Mouse (Mus musculus): ENCODE results near the gene Trip11.
A peak's percentile ranks its signal among the peaks of the same experiment; 100 is the strongest.

Gene Trip11

DNA sequence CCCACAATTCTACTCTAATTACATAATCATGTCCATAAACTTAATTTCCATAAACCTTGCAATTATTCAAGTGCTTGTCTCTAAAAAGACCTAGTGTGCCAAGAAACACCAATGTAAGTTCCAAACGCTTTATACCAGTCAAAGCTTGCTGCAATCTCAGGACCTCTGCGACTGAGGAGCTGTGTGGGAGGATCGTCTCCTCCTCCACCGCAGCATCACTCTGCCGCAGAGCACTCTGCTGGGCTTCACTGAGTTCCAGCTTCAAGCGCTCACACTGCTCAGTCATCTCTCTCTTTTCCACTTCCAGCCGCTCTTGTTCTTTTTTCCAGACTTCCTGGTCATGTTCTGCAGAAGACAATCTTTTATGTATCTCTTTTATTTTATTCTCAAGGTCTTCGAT lies 19.8 kb downstream of the Trip11 start:
- DNase-seq (ENCODE audit: low read depth), result no peak

DNA sequence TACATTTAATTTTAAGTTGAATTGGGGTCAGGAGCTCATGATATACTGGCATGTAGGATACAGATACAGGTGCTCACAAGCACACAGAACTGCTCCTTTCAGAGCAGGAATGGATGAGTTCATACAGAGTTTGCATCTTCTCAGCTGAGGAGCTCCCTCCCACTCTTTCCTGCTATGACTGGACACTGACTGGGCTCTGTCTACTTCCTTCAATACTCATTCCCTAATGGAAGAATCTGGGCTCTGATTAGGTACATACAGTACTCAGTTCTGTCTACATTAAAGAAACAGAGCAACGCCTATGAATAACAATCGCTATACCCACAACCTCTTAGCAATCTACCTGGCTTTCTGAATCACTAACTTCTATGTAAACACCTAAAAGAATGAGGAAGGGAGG lies 20.2 kb downstream of the Trip11 start:
- DNase-seq (ENCODE audit: low read depth), result no peak

DNA sequence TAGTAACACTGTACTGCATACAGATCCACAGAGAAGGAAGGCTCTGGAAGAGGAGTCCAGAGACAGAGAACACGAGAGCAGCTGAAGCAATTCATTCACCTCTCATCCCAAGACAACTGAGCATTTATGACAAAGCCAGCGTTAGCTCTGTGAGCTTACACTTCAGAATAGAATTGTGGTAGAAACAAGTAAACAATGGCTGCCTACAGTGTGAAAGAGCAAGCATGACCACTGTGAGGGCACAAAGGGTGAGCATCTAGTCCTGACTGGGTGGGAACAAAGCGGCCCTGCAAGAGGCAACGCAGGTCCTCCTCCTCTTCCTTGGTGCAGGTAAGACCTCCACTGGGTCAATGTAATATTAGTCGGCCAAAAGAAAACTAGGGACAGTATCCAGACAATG lies 22.0 kb downstream of the Trip11 start:
- DNase-seq (ENCODE audit: low read depth), result no peak

DNA sequence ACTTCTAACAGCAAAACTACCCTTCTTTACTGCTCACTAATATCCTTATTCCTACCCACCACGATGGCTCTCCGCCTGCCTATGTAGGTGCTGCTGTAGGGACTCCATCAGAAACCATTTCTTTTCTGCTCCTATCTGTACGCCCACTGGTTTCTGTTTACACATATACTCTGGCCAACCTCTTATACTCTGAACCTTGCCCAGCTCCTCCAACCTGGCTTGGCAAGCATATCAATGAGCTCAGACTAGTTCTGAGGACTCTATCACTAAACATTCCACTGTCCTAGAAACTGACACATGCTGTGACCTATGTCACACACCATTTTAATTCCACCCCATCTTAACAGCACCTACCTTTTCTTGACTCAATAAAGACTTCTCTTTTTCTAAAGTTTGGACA lies 23.7 kb downstream of the Trip11 start:
- no peak for DNase-seq (ENCODE audit: low read depth)

DNA sequence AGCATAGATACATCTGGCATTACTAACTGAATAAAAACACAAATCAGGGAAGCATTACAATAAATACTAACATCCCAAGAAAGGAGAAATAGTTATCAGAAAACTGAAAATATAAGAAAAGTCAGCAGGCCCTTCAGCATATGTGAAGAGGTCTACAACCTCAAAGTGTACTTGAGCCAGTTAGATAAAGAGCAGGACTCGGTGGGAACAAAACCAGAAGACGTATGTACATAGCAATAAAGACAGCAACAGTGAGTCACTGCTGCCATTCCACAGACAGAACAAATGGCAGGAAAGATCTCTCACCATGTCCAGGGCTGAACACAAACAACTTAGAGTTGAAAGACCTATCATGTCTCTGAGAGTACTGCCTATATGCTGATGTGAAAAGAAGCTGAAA lies 24.8 kb downstream of the Trip11 start:
- no peak for DNase-seq (ENCODE audit: low read depth)

GRCm38 (mm10) chr12:101884926-101885325 lies 28.1 kb downstream of the Trip11 start:
- DNase-seq (ENCODE audit: low read depth), result no peak

DNA sequence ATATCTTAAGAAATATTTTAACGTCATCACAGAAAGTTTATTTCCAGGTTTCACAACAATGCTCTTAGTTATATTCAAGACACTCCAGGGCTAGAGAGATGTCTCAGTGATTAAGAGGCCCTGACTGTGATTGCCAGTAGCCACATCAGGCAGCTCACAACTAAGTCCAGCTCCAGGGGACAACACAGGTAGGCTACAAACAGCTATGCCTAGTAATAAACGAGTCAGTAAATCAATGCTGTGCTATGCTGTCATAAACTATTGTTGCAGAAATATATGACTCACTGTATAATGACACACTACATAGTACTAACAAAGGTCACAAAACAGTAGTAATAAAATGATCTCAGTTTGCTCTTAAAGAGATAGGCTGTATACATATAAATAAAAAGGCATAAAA lies 36.7 kb downstream of the Trip11 start:
- DNase-seq (ENCODE audit: low read depth), result no peak

DNA sequence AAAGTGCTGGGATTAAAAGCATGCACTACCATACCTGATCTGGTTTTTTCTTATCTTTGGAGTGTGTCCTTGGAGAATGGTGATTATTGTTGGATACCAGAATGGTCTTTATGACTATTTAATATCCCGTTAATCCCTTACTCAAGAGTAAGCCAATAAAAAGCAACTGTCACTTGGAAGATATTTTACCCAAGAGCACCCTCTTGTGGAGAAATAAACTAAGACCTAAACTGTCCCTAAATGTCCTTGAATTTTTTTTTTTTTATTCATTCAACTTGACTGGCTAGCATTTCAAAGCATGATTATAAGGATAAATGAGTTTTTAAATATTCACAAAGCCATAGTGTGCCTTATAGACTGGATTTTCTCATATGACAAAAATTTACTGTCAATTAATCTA lies 38.0 kb downstream of the Trip11 start:
- peak; percentile 28 for DNase-seq (ENCODE audit: low read depth)

DNA sequence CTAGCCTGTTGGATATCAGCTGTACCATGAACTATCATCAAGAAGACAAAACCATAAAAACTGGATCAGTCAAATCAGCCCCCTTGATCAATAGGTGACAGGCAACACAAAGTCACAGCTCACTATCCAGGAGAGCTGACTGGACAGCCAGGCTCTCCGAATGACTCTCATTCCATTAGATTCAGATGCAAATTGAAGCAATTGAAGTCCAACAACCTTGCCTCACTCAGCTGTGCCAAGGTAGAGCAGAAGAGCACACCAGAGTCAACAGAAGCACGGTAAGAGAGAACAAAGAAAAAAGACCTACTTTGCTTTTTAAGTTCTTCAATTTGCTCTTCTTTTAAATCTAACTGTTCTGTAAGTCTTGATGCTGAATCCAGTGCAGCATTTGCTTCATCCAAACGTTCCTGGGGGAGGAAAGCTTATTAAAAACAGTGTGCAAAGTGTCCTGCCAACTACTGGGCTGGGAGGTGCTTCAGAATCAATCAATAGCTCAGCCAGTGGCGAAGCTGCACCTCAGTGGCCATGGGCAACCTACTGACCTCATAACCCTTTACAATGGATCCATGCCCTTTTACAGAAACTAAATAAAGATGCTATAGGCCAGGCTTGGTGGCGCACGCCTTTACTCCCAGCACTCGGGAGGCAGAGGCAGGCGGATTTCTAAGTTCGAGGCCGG lies 50.6 kb downstream of the Trip11 start:
- DNase-seq (ENCODE audit: low read depth), result no peak

DNA sequence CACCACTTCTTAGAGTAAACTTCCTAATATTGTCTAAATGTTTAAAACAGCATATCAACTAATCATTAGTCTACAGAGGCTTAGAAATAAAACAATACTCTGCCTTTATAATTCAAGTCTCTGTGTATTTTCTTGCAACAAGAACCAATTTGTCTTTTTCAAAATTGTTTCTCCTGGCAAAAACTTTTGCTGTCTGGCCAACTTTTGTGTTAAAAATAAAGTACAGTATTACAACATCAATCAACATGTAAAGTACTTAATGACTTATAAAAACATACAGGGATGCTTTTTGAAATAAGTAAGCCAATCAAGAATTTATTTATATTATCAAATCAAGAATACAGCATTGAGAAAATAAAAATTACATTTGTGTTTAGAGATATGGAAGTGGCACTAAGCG lies 52.8 kb downstream of the Trip11 start:
- no peak for DNase-seq (ENCODE audit: low read depth)

- DNase-seq (ENCODE audit: low read depth), result no peak
These were observed 55.1 kb downstream of the Trip11 start for GRCm38 (mm10) chr12:101858011-101858410.

DNA sequence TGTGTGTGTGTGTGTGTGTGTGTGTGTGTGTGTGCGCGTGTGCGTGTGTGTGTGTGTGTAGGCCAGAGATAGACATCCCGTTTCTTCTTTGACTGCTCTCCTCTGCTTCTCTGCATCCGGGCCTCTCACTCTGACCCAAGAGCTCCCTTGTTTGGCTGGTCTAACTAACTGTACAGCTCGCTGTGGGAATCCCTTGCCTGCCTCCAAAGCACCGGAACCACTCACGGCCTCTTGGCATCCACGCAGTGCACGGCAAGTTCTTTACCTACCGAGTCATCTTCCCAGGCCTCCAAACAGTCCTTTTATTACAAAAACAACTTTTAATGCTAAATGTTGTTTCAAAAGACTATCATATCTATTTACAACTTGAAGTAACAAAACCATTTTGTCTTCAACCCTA lies 58.7 kb downstream of the Trip11 start:
- DNase-seq (ENCODE audit: low read depth), result no peak

- DNase-seq (ENCODE audit: low read depth), result no peak
These were observed 61.1 kb downstream of the Trip11 start for GRCm38 (mm10) chr12:101851846-101852564.

GRCm38 (mm10) chr12:101851314-101851713 lies 61.8 kb downstream of the Trip11 start:
- DNase-seq (ENCODE audit: low read depth), result no peak

DNA sequence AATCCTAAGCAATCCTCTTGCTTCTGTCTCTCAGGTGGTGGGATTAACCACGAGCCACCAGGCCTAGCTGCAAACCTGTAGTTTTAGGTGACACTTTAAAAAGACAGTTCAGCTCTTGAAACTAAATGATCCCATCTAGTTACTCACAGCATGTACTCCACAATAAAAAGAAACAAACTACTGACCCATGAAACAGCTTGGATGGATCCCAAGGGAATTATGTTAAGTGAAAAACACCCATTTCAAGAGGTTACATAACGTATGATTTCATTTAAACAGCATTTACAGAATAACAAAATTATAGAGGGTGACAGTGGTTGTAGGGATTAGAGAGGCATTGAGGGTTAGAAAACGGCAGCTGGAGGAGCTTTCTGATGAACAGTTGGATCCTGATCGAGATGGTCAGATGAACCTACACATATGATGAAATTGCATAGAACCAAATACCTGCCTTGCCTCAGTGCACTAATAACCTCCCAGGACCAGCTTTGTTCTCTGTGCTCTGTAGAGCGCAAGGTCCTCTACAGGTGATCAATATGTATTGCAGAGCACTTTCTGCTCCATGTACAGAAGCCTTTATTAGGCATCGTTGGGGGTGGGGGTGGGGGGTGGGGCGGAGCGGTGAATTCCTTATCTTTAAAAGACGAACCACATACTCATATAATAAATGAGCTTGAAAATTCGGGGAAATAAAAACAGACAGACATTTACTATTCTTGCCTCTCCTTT lies 76.4 kb downstream of the Trip11 start:
- DNase-seq (ENCODE audit: low read depth), result no peak

GRCm38 (mm10) chr12:101834715-101835114 lies 78.4 kb downstream of the Trip11 start:
- no peak for DNase-seq (ENCODE audit: low read depth)

GRCm38 (mm10) chr12:101833776-101834175 lies 79.3 kb downstream of the Trip11 start:
- DNase-seq (ENCODE audit: low read depth), result no peak

- no peak for DNase-seq (ENCODE audit: low read depth)
These were observed 80.0 kb downstream of the Trip11 start for GRCm38 (mm10) chr12:101833115-101833506.

- DNase-seq (ENCODE audit: low read depth), result no peak
These were observed 80.6 kb downstream of the Trip11 start for GRCm38 (mm10) chr12:101832179-101833114.

GRCm38 (mm10) chr12:101831221-101831620 lies 81.8 kb downstream of the Trip11 start:
- no peak for DNase-seq (ENCODE audit: low read depth)

GRCm38 (mm10) chr12:101823161-101823560 lies 89.9 kb downstream of the Trip11 start:
- DNase-seq (ENCODE audit: low read depth), result no peak

DNA sequence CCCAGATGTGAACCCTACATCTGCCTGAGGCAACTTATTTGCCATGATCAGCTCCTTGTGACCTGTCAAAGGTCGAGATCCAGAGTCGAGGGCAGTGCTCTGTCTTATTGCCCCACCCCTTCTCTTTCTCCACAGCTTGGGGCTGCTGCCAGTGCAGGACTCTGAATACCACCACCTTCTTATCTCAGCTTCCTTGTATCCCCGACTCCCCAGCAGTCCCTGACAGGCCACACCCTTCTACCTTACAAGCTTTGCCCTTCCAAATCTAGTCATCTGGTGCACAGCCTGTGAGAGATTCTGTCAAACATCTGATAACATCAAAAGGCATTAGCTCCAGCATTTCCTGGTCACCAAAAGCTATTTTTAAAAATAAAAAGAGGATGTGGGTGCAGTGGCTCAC lies 91.5 kb downstream of the Trip11 start:
- no peak for DNase-seq (ENCODE audit: low read depth)

Measured in c-Kit-positive CD71-negative TER-119-negative erythroid progenitor cells, embryonic 14.5 days (primary cell).